Mouse (Mus musculus) duodenum, adult 2 months (tissue): ENCODE measurements around the gene G6pc. TPM values are rescaled to one million over a fixed set of nuclear protein-coding genes. Genes with fewer than 3 reads are reported as not detected.

Experiments
- polyA plus RNA-seq: library from polyadenylated mRNA; depleted of rRNA; stranded (reverse); fragments of >200 nt; gene quantifications from 2 replicates; pipeline ENCODE4 v1.2.3, GENCODE M21; 2012; ENCODE audit warnings: low replicate concordance; rRNA removed

The G6pc gene
- 9.9 and 11.1 TPM in 2 replicates for polyA plus RNA-seq

GRCm38 (mm10) chr11:101367326-101367935 is at the start of gene G6pc:
Gene G6pc (plus strand): TSS chr11:101367561.

GRCm38 (mm10) chr11:101324763-101325162 is 42.6 kb upstream of the G6pc start, which contains the start of gene Aoc2:
Gene Aoc2 (plus strand): TSS chr11:101325063.

GRCm38 (mm10) chr11:101330371-101330924 is 36.9 kb upstream of the G6pc start, which contains the start of gene Aoc3:
Gene Aoc3 (plus strand): TSS chr11:101330605.

GRCm38 (mm10) chr11:101417101-101417855 is 49.9 kb downstream of the G6pc start, which contains the start of gene Aarsd1:
Gene Aarsd1 (minus strand): TSS chr11:101417615.

GRCm38 (mm10) chr11:101424105-101424851 is 56.9 kb downstream of the G6pc start, which contains the start of gene Gm27029:
Gene Gm27029 (minus strand): TSS chr11:101424796.

GRCm38 (mm10) chr11:101424925-101425813 is 57.8 kb downstream of the G6pc start, which contains the start of the genes Rundc1 and Ptges3l:
Gene Rundc1 (plus strand): TSS chr11:101425085.
Gene Ptges3l (minus strand): TSS chr11:101425333.

Other genes starting within 250 kb of the G6pc start
- 34.1 and 45.4 TPM in 2 replicates for gene Retreg3, start 247.7 kb upstream of the G6pc start, polyA plus RNA-seq
- gene Tubg1, start 247.6 kb upstream of the G6pc start, polyA plus RNA-seq, result 12.9 and 14.6 TPM in 2 replicates
- 1.4 and 1.8 TPM in 2 replicates for gene Tubg2, start 211.7 kb upstream of the G6pc start, polyA plus RNA-seq
- gene Cntnap1, start 197.0 kb upstream of the G6pc start, polyA plus RNA-seq, result 2.5 and 3.7 TPM in 2 replicates
- gene Plekhh3, start 196.2 kb upstream of the G6pc start, polyA plus RNA-seq, result 49.1 and 101 TPM in 2 replicates
- 17.2 and 32.6 TPM in 2 replicates for gene Ccr10, start 192.1 kb upstream of the G6pc start, polyA plus RNA-seq
- gene Ezh1, start 141.1 kb upstream of the G6pc start, polyA plus RNA-seq, result 16.0 and 18.3 TPM in 2 replicates
- 30.1 and 31.9 TPM in 2 replicates for gene Ramp2, start 121.5 kb upstream of the G6pc start, polyA plus RNA-seq
- 87.6 and 146 TPM in 2 replicates for gene Vps25, start 113.9 kb upstream of the G6pc start, polyA plus RNA-seq
- gene Wnk4, start 107.0 kb upstream of the G6pc start, polyA plus RNA-seq, result 5.5 and 6.8 TPM in 2 replicates
- gene Cntd1, start 88.5 kb upstream of the G6pc start, polyA plus RNA-seq, result 0.22 and 0.28 TPM in 2 replicates
- 579 and 638 TPM in 2 replicates for gene Coa3, start 88.4 kb upstream of the G6pc start, polyA plus RNA-seq
- 87.7 and 128 TPM in 2 replicates for gene Becn1, start 65.3 kb upstream of the G6pc start, polyA plus RNA-seq
- 22.3 and 29.3 TPM in 2 replicates for gene Psme3, start 51.3 kb upstream of the G6pc start, polyA plus RNA-seq
- gene Aoc2, start 42.5 kb upstream of the G6pc start, polyA plus RNA-seq, result 5.0 TPM in 2 replicates
- gene Aoc3, start 37.0 kb upstream of the G6pc start, polyA plus RNA-seq, result 5.4 and 11.8 TPM in 2 replicates
- gene Aarsd1, start 50.1 kb downstream of the G6pc start, polyA plus RNA-seq, result 13.6 TPM in 2 replicates
- 0.11 TPM in 1 of 2 replicates, not detected in the other for gene Gm27029, start 57.2 kb downstream of the G6pc start, polyA plus RNA-seq
- gene Rundc1, start 57.5 kb downstream of the G6pc start, polyA plus RNA-seq, result 18.1 and 22.8 TPM in 2 replicates
- 0.34 and 2.0 TPM in 2 replicates for gene Ptges3l, start 57.8 kb downstream of the G6pc start, polyA plus RNA-seq
- 134 and 144 TPM in 2 replicates for gene Rpl27, start 74.7 kb downstream of the G6pc start, polyA plus RNA-seq
- 61.7 and 136 TPM in 2 replicates for gene Ifi35, start 80.8 kb downstream of the G6pc start, polyA plus RNA-seq
- gene Rnd2, start 97.4 kb downstream of the G6pc start, polyA plus RNA-seq, result 23.1 and 34.7 TPM in 2 replicates
- 170 and 324 TPM in 2 replicates for gene Vat1, start 98.7 kb downstream of the G6pc start, polyA plus RNA-seq
- 0.20 and 0.68 TPM in 2 replicates for gene Brca1, start 184.4 kb downstream of the G6pc start, polyA plus RNA-seq
- 74.9 and 83.4 TPM in 2 replicates for gene Nbr1, start 184.6 kb downstream of the G6pc start, polyA plus RNA-seq
- gene Tmem106a, start 214.7 kb downstream of the G6pc start, polyA plus RNA-seq, result 96.7 and 179 TPM in 2 replicates
- gene Gm11634, start 231.7 kb downstream of the G6pc start, polyA plus RNA-seq, result not detected in 2 replicates